Mouse (Mus musculus) embryo, embryonic 11 days (tissue): ENCODE data around the gene Gm37240.
A peak's percentile ranks its signal among the peaks of the same experiment; 100 is the strongest.
"Not testable (repeated sequence)": the region's sequence is repeated elsewhere in the genome, so short reads cannot be mapped to it uniquely, and the experiment has no call there.

Source experiments
- DNase-seq: peaks from one replicate; pipeline ENCODE4 v3.0.0-alpha.2; 2015

Gm37240 gene

GRCm38 (mm10) chr3:84683788-84684187 is 1203.5 kb downstream of the Gm37240 start:
- DNase-seq, result no peak

- DNase-seq, result no peak
Measured at GRCm38 (mm10) chr3:84681699-84682098, 1205.6 kb downstream of the Gm37240 start.

- no peak for DNase-seq
Measured at GRCm38 (mm10) chr3:84680062-84680461, 1207.3 kb downstream of the Gm37240 start.

- no peak for DNase-seq
Measured at GRCm38 (mm10) chr3:84679542-84679941, 1207.8 kb downstream of the Gm37240 start.

GRCm38 (mm10) chr3:84678891-84679290 is 1208.4 kb downstream of the Gm37240 start:
- no peak for DNase-seq

- DNase-seq, result no peak
Measured at GRCm38 (mm10) chr3:84675710-84676109, 1211.6 kb downstream of the Gm37240 start.

- DNase-seq, result no peak
Measured at GRCm38 (mm10) chr3:84673552-84673951, 1213.8 kb downstream of the Gm37240 start.

- DNase-seq, result no peak
Measured at GRCm38 (mm10) chr3:84672136-84672535, 1215.2 kb downstream of the Gm37240 start.

GRCm38 (mm10) chr3:84668957-84669356 is 1218.4 kb downstream of the Gm37240 start:
- no peak for DNase-seq

GRCm38 (mm10) chr3:84665255-84666073 is 1221.9 kb downstream of the Gm37240 start:
- peak; percentile 40 for DNase-seq

GRCm38 (mm10) chr3:84664686-84665085 is 1222.6 kb downstream of the Gm37240 start:
- no peak for DNase-seq

GRCm38 (mm10) chr3:84663858-84664257 is 1223.5 kb downstream of the Gm37240 start:
- DNase-seq, result no peak

GRCm38 (mm10) chr3:84663079-84663478 is 1224.2 kb downstream of the Gm37240 start:
- peak; percentile 25 for DNase-seq

- DNase-seq, result no peak
Measured at GRCm38 (mm10) chr3:84660380-84660779, 1226.9 kb downstream of the Gm37240 start.

- DNase-seq, result no peak
Measured at GRCm38 (mm10) chr3:84658872-84659271, 1228.4 kb downstream of the Gm37240 start.

GRCm38 (mm10) chr3:84658017-84658416 is 1229.3 kb downstream of the Gm37240 start:
- DNase-seq, result no peak

- no peak for DNase-seq
Measured at GRCm38 (mm10) chr3:84657240-84657639, 1230.1 kb downstream of the Gm37240 start.

- not testable (repeated sequence) for DNase-seq
Measured at GRCm38 (mm10) chr3:84655785-84656150, 1231.5 kb downstream of the Gm37240 start.

- no peak for DNase-seq
Measured at GRCm38 (mm10) chr3:84654900-84655784, 1232.2 kb downstream of the Gm37240 start.

GRCm38 (mm10) chr3:84654246-84654826 is 1233.0 kb downstream of the Gm37240 start:
- peak; percentile 29 for DNase-seq

GRCm38 (mm10) chr3:84653557-84654245 is 1233.6 kb downstream of the Gm37240 start:
- DNase-seq, result peak; percentile 45

GRCm38 (mm10) chr3:84652643-84653556 is 1234.4 kb downstream of the Gm37240 start:
- no peak for DNase-seq
